Mouse (Mus musculus) hindbrain, embryonic 13.5 days (tissue): ENCODE measurements around the gene Alpk1. TPM values are rescaled to one million over a fixed set of nuclear protein-coding genes. Genes with fewer than 3 reads are reported as not detected.

ENCODE experiments used
- ATAC-seq: fragments of 200-750 bp; cut with Nextera tagmentation; 2 replicates; pipeline ENCODE4 v1.8.0; 2017; ENCODE audit warnings: moderate TSS enrichment; ENCODE audit not compliant: low FRiP score
- H3K27ac ChIP-seq: fragments of 300-500 bp; sonication (generic); 2 replicates; pipeline ENCODE4 v1.5.1; 2015; ENCODE audit warnings: inconsistent platforms, mild to moderate bottlenecking, moderate library complexity
- H3K27me3 ChIP-seq: fragments of 300-500 bp; sonication (generic); 2 replicates; pipeline ENCODE4 v1.6.1; 2015; ENCODE audit warnings: mild to moderate bottlenecking, inconsistent platforms
- H3K36me3 ChIP-seq: fragments of 300-500 bp; sonication (generic); 2 replicates; pipeline ENCODE4 v1.6.1; 2015; ENCODE audit warnings: mild to moderate bottlenecking, inconsistent platforms
- H3K4me1 ChIP-seq: fragments of 300-500 bp; sonication (generic); replicated peaks from 2 replicates; pipeline ENCODE4 v1.6.1; 2015; ENCODE audit warnings: inconsistent platforms
- H3K4me2 ChIP-seq: fragments of 300-500 bp; sonication (generic); 2 replicates; pipeline ENCODE4 v1.6.1; 2015; ENCODE audit warnings: inconsistent platforms, mild to moderate bottlenecking, moderate library complexity
- H3K4me3 ChIP-seq: fragments of 300-500 bp; sonication (generic); 2 replicates; pipeline ENCODE4 v1.5.1; 2015; ENCODE audit warnings: mild to moderate bottlenecking, inconsistent platforms
- H3K9ac ChIP-seq: fragments of 300-500 bp; sonication (generic); 2 replicates; pipeline ENCODE4 v1.6.1; 2015; ENCODE audit warnings: mild to moderate bottlenecking, inconsistent platforms
- H3K9me3 ChIP-seq: fragments of 300-500 bp; sonication (generic); 2 replicates; pipeline ENCODE4 v1.6.1; 2016; ENCODE audit warnings: inconsistent platforms
- WGBS: fragments of 180-500 bp; shearing (Covaris S2); methylation state at CpG from one replicate; pipeline ENCODE4 v1.1.7; 2015; 5-methylcytosine and 5-hydroxymethylcytosine counted together
- polyA plus RNA-seq: library from polyadenylated mRNA; unstranded; fragments of >200 nt; fragmentation: Nextera tagmentation; extraction: Ambion mirVana; gene quantifications from 2 replicates; pipeline ENCODE4 v1.2.1, GENCODE M21; 2015

Alpk1 gene
- polyA plus RNA-seq, 1 experiment from 2014 or later, result 0.79 TPM

GRCm38 (mm10) chr3:127705139-127705514 lies 75.2 kb downstream of the Alpk1 start:
- H3K27ac ChIP-seq, result 0 out of 2 replicates have a peak overlapping the region, but pooled peaks have one; percentile 20
- WGBS, result 60% methylated on average over 11 of the region's 11 CpGs
- no peaks in the 10 kb centered on the region for H3K36me3 ChIP-seq
- H3K4me1 ChIP-seq, result peaks cover 29% of the 10 kb centered on the region
- peaks cover 17% of the 10 kb centered on the region; the same call in 1 of the 2 replicates for H3K27me3 ChIP-seq
- H3K4me3 ChIP-seq, result peak overlapping the region; percentile 28
- ATAC-seq, result 0 out of 2 replicates have a peak, but pooled peaks have one; percentile 8
- 0 out of 2 replicates have a peak overlapping the region, but pooled peaks have one; percentile 29 for H3K9ac ChIP-seq
- no peaks in the 10 kb centered on the region for H3K9me3 ChIP-seq
- H3K4me2 ChIP-seq, result peak overlapping the region; percentile 55

GRCm38 (mm10) chr3:127701196-127701825 lies 79.0 kb downstream of the Alpk1 start:
- peaks cover 35% of the 10 kb centered on the region for H3K27me3 ChIP-seq
- 47% methylated on average over 4 of the region's 4 CpGs for WGBS

DNA sequence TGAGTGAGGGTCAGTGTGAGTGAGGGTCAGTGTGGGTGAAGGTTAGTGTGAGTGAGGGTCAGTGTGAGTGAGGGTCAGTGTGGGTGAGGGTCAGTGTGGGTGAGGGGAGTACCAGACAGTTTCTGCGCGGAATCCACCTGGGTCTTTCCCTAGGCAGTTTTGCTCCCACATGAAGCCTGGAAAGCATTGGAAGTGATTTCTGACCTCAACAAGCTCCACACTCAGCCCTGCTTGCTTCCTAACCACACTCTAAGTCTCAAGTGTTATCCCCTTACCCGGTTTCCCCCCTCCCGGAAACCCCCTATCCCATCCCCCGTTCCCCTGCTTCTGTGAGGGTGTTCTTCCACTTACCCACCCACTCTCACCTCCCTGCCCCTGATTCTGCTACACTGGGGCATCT lies 81.7 kb downstream of the Alpk1 start:
- H3K9ac ChIP-seq, result no peak overlapping the region
- H3K9me3 ChIP-seq, result no peaks in the 10 kb centered on the region
- H3K4me2 ChIP-seq, result no peak overlapping the region
- H3K27me3 ChIP-seq, result peaks cover 60% of the 10 kb centered on the region
- no peak for ATAC-seq
- H3K4me3 ChIP-seq, result no peak overlapping the region
- no peak overlapping the region for H3K27ac ChIP-seq
- H3K36me3 ChIP-seq, result no peaks in the 10 kb centered on the region
- H3K4me1 ChIP-seq, result peaks cover 15% of the 10 kb centered on the region
- WGBS, result 84% methylated on average over 5 of the region's 5 CpGs

More at GRCm38 (mm10) chr3:127701196-127701825, 79.0 kb downstream of the Alpk1 start:
- Histone ChIP-seq H3K4me1 (peaks cover 19% of the 10 kb centered on the region), H3K9ac (no peak overlapping the region), H3K27ac (no peak overlapping the region), H3K4me2 (no peak overlapping the region), H3K4me3 (no peak overlapping the region), H3K36me3 (no peaks in the 10 kb centered on the region), H3K9me3 (no peaks in the 10 kb centered on the region)
- no peak for ATAC-seq

- WGBS, result 72% methylated on average over 11 of the region's 11 CpGs
- Histone ChIP-seq H3K9ac (no peak overlapping the region), H3K27ac (no peak overlapping the region), H3K27me3 (peaks cover 63% of the 10 kb centered on the region), H3K4me3 (no peak overlapping the region), H3K4me2 (no peak overlapping the region), H3K4me1 (peaks cover 12% of the 10 kb centered on the region), H3K36me3 (no peaks in the 10 kb centered on the region), H3K9me3 (no peaks in the 10 kb centered on the region)
- ATAC-seq, result no peak
Observed at GRCm38 (mm10) chr3:127696541-127696940, 83.8 kb downstream of the Alpk1 start.

- no peak overlapping the region for H3K27ac ChIP-seq
- no peak; the same call in 1 of the 2 replicates for ATAC-seq
Observed at GRCm38 (mm10) chr3:127694802-127695771, 85.2 kb downstream of the Alpk1 start.

GRCm38 (mm10) chr3:127691230-127691629 lies 89.1 kb downstream of the Alpk1 start:
- H3K4me2 ChIP-seq, result no peak overlapping the region
- no peaks in the 10 kb centered on the region for H3K9me3 ChIP-seq
- H3K36me3 ChIP-seq, result no peaks in the 10 kb centered on the region
- no peak overlapping the region for H3K9ac ChIP-seq
- H3K4me3 ChIP-seq, result no peak overlapping the region
- ATAC-seq, result no peak
- 70% methylated on average over 4 of the region's 4 CpGs for WGBS
- H3K4me1 ChIP-seq, result peaks cover 10% of the 10 kb centered on the region
- H3K27ac ChIP-seq, result no peak overlapping the region
- peaks cover 41% of the 10 kb centered on the region for H3K27me3 ChIP-seq

More at GRCm38 (mm10) chr3:127694802-127695771, 85.2 kb downstream of the Alpk1 start:
- 6% methylated on average over 43 of the region's 43 CpGs for WGBS
- H3K9me3 ChIP-seq, result no peaks in the 10 kb centered on the region
- H3K9ac ChIP-seq, result peak overlapping the region; percentile 70
- peak overlapping the region; percentile 43 for H3K4me3 ChIP-seq
- no peaks in the 10 kb centered on the region for H3K36me3 ChIP-seq
- peak overlapping the region; percentile 74 for H3K4me2 ChIP-seq
- peaks cover 60% of the 10 kb centered on the region for H3K27me3 ChIP-seq
- peaks cover 10% of the 10 kb centered on the region for H3K4me1 ChIP-seq

DNA sequence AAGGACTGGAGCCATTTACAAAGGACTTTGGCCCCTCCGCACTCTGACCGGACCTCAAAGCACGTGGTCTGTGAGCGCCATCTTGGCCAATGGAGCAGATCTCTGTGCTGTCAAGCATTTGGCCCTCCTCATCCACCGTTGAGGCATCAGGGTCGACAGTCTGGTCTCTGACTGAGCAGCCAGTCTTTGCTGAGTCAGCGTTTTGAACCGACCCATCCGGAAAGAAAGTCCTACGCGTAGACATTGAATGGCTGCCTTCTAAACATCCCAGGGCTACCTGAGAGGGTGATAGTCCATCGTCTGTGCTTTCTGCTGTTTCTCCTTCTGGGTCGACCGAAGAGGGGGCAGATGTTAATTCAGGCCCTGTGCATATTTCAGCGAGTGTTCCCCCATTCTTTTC lies 100.6 kb downstream of the Alpk1 start:
- no peaks in the 10 kb centered on the region for H3K36me3 ChIP-seq
- no peak overlapping the region for H3K4me2 ChIP-seq
- H3K4me1 ChIP-seq, result no peaks in the 10 kb centered on the region
- ATAC-seq, result no peak
- no peak overlapping the region for H3K4me3 ChIP-seq
- WGBS, result 92% methylated on average over 15 of the region's 15 CpGs
- no peak overlapping the region for H3K9ac ChIP-seq
- H3K27ac ChIP-seq, result no peak overlapping the region
- no peaks in the 10 kb centered on the region for H3K9me3 ChIP-seq
- H3K27me3 ChIP-seq, result no peaks in the 10 kb centered on the region

- peaks cover 11% of the 10 kb centered on the region for H3K4me1 ChIP-seq
- H3K9ac ChIP-seq, result 0 out of 2 replicates have a peak overlapping the region, but pooled peaks have one; percentile 6
- H3K9me3 ChIP-seq, result no peaks in the 10 kb centered on the region
- 25% methylated on average over 22 of the region's 22 CpGs for WGBS
- peak; percentile 43; the same call in 1 of the 2 replicates for ATAC-seq
- H3K36me3 ChIP-seq, result no peaks in the 10 kb centered on the region
- H3K27ac ChIP-seq, result 0 out of 2 replicates have a peak overlapping the region, but pooled peaks have one; percentile 3
- peaks cover 13% of the 10 kb centered on the region; the same call in 1 of the 2 replicates for H3K27me3 ChIP-seq
- peak overlapping the region; percentile 39 for H3K4me2 ChIP-seq
- 0 out of 2 replicates have a peak overlapping the region, but pooled peaks have one; percentile 2 for H3K4me3 ChIP-seq
Observed at GRCm38 (mm10) chr3:127661646-127662531, 118.4 kb downstream of the Alpk1 start.

DNA sequence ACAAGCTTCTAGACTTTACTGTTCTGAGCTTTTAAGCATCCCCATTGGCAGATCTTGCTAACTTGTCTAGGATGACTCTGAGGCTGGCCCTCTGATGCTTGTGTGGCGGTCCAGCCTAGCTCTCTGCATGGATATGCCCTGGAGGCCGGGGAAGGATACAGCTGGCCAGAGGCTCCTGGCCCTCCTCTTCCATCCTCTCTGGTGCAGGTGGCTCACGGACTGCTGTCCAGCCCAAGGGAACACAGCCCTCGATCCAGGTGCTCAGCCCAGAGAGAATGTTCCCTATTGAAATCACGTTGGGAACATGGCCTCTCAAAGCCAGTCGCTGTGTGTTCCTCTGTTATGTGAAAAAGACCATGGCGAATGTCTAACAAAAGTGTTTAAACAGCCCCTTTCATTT lies 119.6 kb downstream of the Alpk1 start:
- Histone ChIP-seq H3K9ac (no peak overlapping the region), H3K36me3 (no peaks in the 10 kb centered on the region), H3K4me3 (no peak overlapping the region), H3K9me3 (no peaks in the 10 kb centered on the region), H3K27me3 (peaks cover 9% of the 10 kb centered on the region; the same call in 1 of the 2 replicates), H3K27ac (no peak overlapping the region), H3K4me2 (no peak overlapping the region), H3K4me1 (peaks cover 11% of the 10 kb centered on the region)
- WGBS, result 46% methylated on average over 7 of the region's 7 CpGs
- no peak for ATAC-seq

DNA sequence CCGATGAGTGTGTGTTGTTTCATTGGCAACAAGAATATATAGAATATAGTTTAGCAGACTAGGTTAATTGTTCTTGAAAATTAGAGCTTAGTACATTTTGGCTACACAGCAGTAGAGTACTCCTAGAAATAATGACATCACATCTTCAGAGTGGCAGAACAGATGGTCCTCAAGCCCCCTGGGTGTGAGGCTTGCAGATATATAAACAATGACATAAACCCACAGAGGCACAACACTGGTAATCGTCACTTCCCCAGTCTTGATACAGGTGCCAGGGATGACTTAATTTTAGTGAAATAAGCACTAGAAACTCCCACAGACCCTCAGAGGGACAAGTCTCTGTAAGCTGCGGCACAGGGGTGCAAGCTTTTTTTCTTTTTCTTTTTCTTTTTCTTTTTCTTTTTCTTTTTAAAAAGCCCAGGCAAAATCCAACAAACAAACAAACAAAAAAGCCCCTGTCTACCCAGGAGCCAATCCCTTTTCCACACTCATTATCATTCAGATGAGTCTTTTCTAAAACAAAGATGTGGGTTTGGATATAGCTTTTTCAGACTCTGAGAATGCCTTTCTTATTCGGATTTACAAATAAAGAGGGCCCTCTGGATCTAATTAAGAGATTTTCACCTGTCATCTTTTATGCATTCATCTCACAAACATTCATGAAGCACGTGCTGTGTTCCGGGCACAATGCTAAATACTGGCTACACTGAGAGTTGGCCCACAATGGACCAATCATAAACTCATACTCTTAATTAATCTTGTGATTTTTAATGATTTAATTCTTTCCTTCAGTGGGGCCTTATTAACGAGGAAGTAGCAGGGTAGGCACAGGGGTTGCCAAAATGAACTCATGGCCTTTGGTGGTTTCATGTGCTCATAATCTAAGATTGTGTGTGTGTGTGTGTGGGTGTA lies 128.3 kb downstream of the Alpk1 start:
- no peaks in the 10 kb centered on the region for H3K36me3 ChIP-seq
- H3K4me3 ChIP-seq, result no peak overlapping the region
- H3K4me2 ChIP-seq, result no peak overlapping the region
- 38% methylated on average over 7 of the region's 7 CpGs for WGBS
- no peak overlapping the region for H3K9ac ChIP-seq
- H3K9me3 ChIP-seq, result no peaks in the 10 kb centered on the region
- H3K27ac ChIP-seq, result no peak overlapping the region
- H3K27me3 ChIP-seq, result peaks cover 12% of the 10 kb centered on the region
- H3K4me1 ChIP-seq, result no peaks in the 10 kb centered on the region
- ATAC-seq, result peak; percentile 59; the same call in 1 of the 2 replicates
